Mouse (Mus musculus) MEL (cell line): ENCODE results near the gene Nat14. TPM values are rescaled to one million over a fixed set of nuclear protein-coding genes. Genes with fewer than 3 reads are reported as not detected.

Experiments used
- DNase-seq: peaks from one replicate; pipeline ENCODE4 v3.0.0; 2011; ENCODE audit warnings: low read depth, low spot score
- H3K27ac ChIP-seq: 2 replicates; pipeline ENCODE4 v1.5.1; 2012; ENCODE audit warnings: low read depth, mild to moderate bottlenecking, control low read depth, low read length, moderate library complexity; ENCODE audit not compliant: control insufficient read depth
- H3K27me3 ChIP-seq, 2 experiments: fragments of 150-350 bp in 1 of 2; sonication (generic) in 1 of 2; 2 replicates each; pipeline ENCODE4 v1.6.1; 2012; ENCODE audit warnings: low read length in 2 of 2, mild to moderate bottlenecking in 2 of 2, improper control_type of control experiment in 1 of 2, moderate library complexity in 1 of 2; ENCODE audit not compliant: insufficient read depth in 2 of 2, control insufficient read depth in 1 of 2
- H3K36me3 ChIP-seq, 2 experiments: 2 replicates each; pipeline ENCODE4 v1.6.1; 2012 to 2014; ENCODE audit warnings: low read length in 2 of 2, improper control_type of control experiment in 1 of 2, inconsistent platforms in 1 of 2, mild to moderate bottlenecking in 1 of 2; ENCODE audit not compliant: insufficient read depth in 2 of 2, control insufficient read depth in 1 of 2
- H3K4me1 ChIP-seq, 2 experiments: fragments of 150-350 bp in 1 of 2; sonication (generic) in 1 of 2; 2 replicates each; pipeline ENCODE4 v1.6.1; 2012; ENCODE audit warnings: low read length in 2 of 2, improper control_type of control experiment in 1 of 2, mild to moderate bottlenecking in 1 of 2; ENCODE audit not compliant: insufficient read depth in 2 of 2, control insufficient read depth in 1 of 2
- H3K4me3 ChIP-seq, 2 experiments: fragments of 150-350 bp in 1 of 2; sonication (generic) in 1 of 2; 2 replicates each; pipeline ENCODE4 v1.5.1; 2012; ENCODE audit warnings: low read depth in 2 of 2, low read length in 2 of 2, mild to moderate bottlenecking in 2 of 2, moderate library complexity in 2 of 2, control low read depth in 1 of 2, improper control_type of control experiment in 1 of 2; ENCODE audit not compliant: control insufficient read depth in 1 of 2, insufficient read depth in 1 of 2
- H3K79me2 ChIP-seq: 2 replicates; pipeline ENCODE4 v1.6.1; 2012; ENCODE audit warnings: mild to moderate bottlenecking, low read length, moderate library complexity; ENCODE audit not compliant: control insufficient read depth, poor library complexity, insufficient read depth
- H3K9ac ChIP-seq: 2 replicates; pipeline ENCODE4 v1.6.1; 2012; ENCODE audit warnings: low read depth, mild to moderate bottlenecking, control low read depth, low read length, moderate library complexity; ENCODE audit not compliant: control insufficient read depth, poor library complexity, severe bottlenecking
- H3K9me3 ChIP-seq: fragments of 150-350 bp; sonication (generic); replicated peaks from 2 replicates; pipeline ENCODE4 v1.6.1; 2012; ENCODE audit warnings: mild to moderate bottlenecking, low read length, improper control_type of control experiment, moderate library complexity; ENCODE audit not compliant: insufficient read depth
- BHLHE40 ChIP-seq: IDR thresholded peaks from 2 replicates; pipeline ENCODE4 v1.6.1; 2012; ENCODE audit warnings: low read depth, mild to moderate bottlenecking, inconsistent platforms, low read length, improper control_type of control experiment, borderline replicate concordance
- CHD1 ChIP-seq: IDR thresholded peaks from 2 replicates; pipeline ENCODE4 v1.6.1; 2012; ENCODE audit warnings: low read depth, mild to moderate bottlenecking, inconsistent platforms, low read length, improper control_type of control experiment
- E2F4 ChIP-seq: IDR thresholded peaks from 2 replicates; pipeline ENCODE4 v1.6.1; 2011; ENCODE audit warnings: low read depth, low read length, improper control_type of control experiment, borderline replicate concordance
- EP300 ChIP-seq, 2 experiments: IDR thresholded peaks; 2 replicates each; pipeline ENCODE4 v1.6.1; 2011; ENCODE audit warnings: improper control_type of control experiment in 2 of 2, low read length in 2 of 2, low read depth in 1 of 2, mild to moderate bottlenecking in 1 of 2
- ETS1 ChIP-seq: IDR thresholded peaks from 2 replicates; pipeline ENCODE4 v1.6.1; 2012; ENCODE audit warnings: low read depth, mild to moderate bottlenecking, inconsistent platforms, low read length, improper control_type of control experiment, moderate library complexity
- GABPA ChIP-seq: IDR thresholded peaks from 2 replicates; pipeline ENCODE4 v1.6.1; 2012; ENCODE audit warnings: low read depth, mild to moderate bottlenecking, inconsistent platforms, low read length, improper control_type of control experiment, moderate library complexity
- HCFC1 ChIP-seq: IDR thresholded peaks from 2 replicates; pipeline ENCODE4 v1.6.1; 2012; ENCODE audit warnings: low read depth, mild to moderate bottlenecking, inconsistent platforms, low read length, improper control_type of control experiment, moderate library complexity
- KAT2A ChIP-seq: conservative IDR thresholded peaks from 2 replicates; pipeline ENCODE4 v1.6.1; 2012; ENCODE audit warnings: low read depth, low read length, improper control_type of control experiment, inconsistent platforms
- MAFK ChIP-seq: IDR thresholded peaks from 2 replicates; pipeline ENCODE4 v1.6.1; 2011; ENCODE audit warnings: low read depth, mild to moderate bottlenecking, low read length, improper control_type of control experiment, borderline replicate concordance
- MAX ChIP-seq: IDR thresholded peaks from 2 replicates; pipeline ENCODE4 v1.6.1; 2011; ENCODE audit warnings: low read length, improper control_type of control experiment
- MXI1 ChIP-seq: IDR thresholded peaks from 2 replicates; pipeline ENCODE4 v1.6.1; 2011; ENCODE audit warnings: mild to moderate bottlenecking, low read depth, low read length, improper control_type of control experiment
- MYB ChIP-seq: IDR thresholded peaks from 2 replicates; pipeline ENCODE4 v1.6.1; 2011; ENCODE audit warnings: mild to moderate bottlenecking, low read depth, low read length, improper control_type of control experiment
- NELFE ChIP-seq: IDR thresholded peaks from 2 replicates; pipeline ENCODE4 v1.6.1; 2011; ENCODE audit warnings: low read depth, low read length, improper control_type of control experiment
- POLR2AphosphoS2 ChIP-seq: IDR thresholded peaks from 2 replicates; pipeline ENCODE4 v1.6.1; 2011; ENCODE audit warnings: low read length, improper control_type of control experiment
- POLR2AphosphoS5 ChIP-seq: IDR thresholded peaks from 2 replicates; pipeline ENCODE4 v1.6.1; 2012; ENCODE audit warnings: low read depth, borderline replicate concordance, mild to moderate bottlenecking, inconsistent platforms, low read length, moderate library complexity, mixed read lengths
- RAD21 ChIP-seq: IDR thresholded peaks from 2 replicates; pipeline ENCODE4 v1.6.1; 2011; ENCODE audit warnings: mild to moderate bottlenecking, low read depth, low read length, improper control_type of control experiment
- RCOR1 ChIP-seq: IDR thresholded peaks from 2 replicates; pipeline ENCODE4 v1.6.1; 2012; ENCODE audit warnings: low read depth, mild to moderate bottlenecking, inconsistent platforms, low read length, improper control_type of control experiment
- SMC3 ChIP-seq: IDR thresholded peaks from 2 replicates; pipeline ENCODE4 v1.6.1; 2011; ENCODE audit warnings: low read depth, low read length, improper control_type of control experiment
- TAL1 ChIP-seq: IDR thresholded peaks from 2 replicates; pipeline ENCODE4 v1.6.1; 2012; ENCODE audit warnings: mild to moderate bottlenecking, inconsistent platforms, low read length, moderate library complexity, mixed read lengths
- TBP ChIP-seq: IDR thresholded peaks from 2 replicates; pipeline ENCODE4 v1.8.0; 2011; ENCODE audit warnings: low read depth, low read length, improper control_type of control experiment
- UBTF ChIP-seq: IDR thresholded peaks from 2 replicates; pipeline ENCODE4 v1.6.1; 2012; ENCODE audit warnings: low read depth, mild to moderate bottlenecking, inconsistent platforms, low read length, improper control_type of control experiment, moderate library complexity, borderline replicate concordance; ENCODE audit not compliant: insufficient read depth
- ZMIZ1 ChIP-seq: IDR thresholded peaks from 2 replicates; pipeline ENCODE4 v1.6.1; 2012; ENCODE audit warnings: low read depth, mild to moderate bottlenecking, inconsistent platforms, low read length, improper control_type of control experiment, moderate library complexity
- polyA plus RNA-seq, 2 experiments: library from polyadenylated mRNA; stranded (reverse) in 1 of 2; unstranded in 1 of 2; fragments of >175 nt in 1 of 2; fragments of >200 nt in 1 of 2; gene quantifications; 2 replicates each; pipeline versions ENCODE4 v1.2.1 to v1.2.4; 2012; ENCODE audit warnings: low replicate concordance in 2 of 2, low read depth in 1 of 2; ENCODE audit not compliant: insufficient read length in 2 of 2, insufficient read depth in 1 of 2, missing spikeins in 1 of 2
- total RNA-seq: library from RNA; depleted of rRNA; stranded (reverse); fragments of 300-350 nt; gene quantifications from 2 replicates; pipeline ENCODE4 v1.2.3, GENCODE M21; 2012

Nat14 gene
- total and polyA plus RNA-seq, 3 experiments: 0.81 to 1.9 TPM; not detected in 1

DNA sequence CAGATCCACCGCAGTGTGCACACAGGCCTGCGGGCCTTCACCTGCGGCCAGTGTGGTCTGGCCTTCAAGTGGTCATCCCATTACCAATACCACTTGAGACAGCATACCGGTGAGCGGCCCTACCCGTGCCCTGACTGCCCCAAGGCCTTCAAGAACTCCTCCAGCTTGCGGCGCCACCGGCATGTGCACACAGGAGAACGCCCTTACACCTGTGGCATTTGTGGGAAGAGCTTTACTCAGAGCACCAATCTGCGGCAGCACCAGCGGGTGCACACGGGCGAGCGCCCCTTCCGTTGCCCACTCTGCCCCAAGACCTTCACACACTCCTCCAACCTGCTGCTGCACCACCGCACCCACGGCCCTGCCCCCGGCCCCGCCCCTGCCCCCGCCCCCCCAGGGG is 2.7 kb upstream of the Nat14 start:
- Histone ChIP-seq H3K79me2 (peaks cover 6% of the 10 kb centered on the region), H3K9me3 (no peaks in the 10 kb centered on the region), H3K4me1 (0 out of 4 replicates have a peak, but pooled peaks cover 0 to 3% of the 10 kb centered on the region in 2 experiments), H3K27me3 (no peaks in the 10 kb centered on the region), H3K36me3 (peaks cover 0 to 4% of the 10 kb centered on the region in 2 experiments; a peak in 2 of 4 replicates), H3K9ac (no peak overlapping the region), H3K4me3 (no peak overlapping the region), H3K27ac (no peak overlapping the region)
- TF ChIP-seq GABPA (no peak), MAFK (no peak), ZMIZ1 (no peak), CHD1 (no peak), TBP (no peak), KAT2A (no peak), E2F4 (no peak), POLR2AphosphoS2 (no peak), RAD21 (no peak), MXI1 (no peak), UBTF (no peak), SMC3 (no peak), MYB (no peak), POLR2AphosphoS5 (no peak)
- no peak for DNase-seq

DNA sequence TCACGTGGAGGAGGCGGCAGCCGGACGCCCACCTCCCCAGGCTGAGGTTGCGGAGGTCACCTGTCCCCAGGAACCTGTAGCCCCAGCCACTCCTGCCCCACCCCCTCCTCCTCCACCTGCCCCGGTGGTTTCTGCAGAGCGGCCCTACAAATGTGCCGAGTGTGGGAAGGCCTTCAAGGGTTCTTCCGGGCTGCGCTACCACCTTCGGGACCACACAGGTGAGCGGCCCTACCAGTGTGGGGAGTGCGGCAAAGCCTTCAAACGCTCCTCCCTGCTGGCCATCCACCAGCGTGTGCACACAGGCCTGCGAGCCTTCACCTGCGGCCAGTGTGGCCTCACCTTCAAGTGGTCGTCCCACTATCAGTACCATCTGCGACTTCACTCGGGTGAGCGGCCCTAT is 1.9 kb upstream of the Nat14 start:
- peaks cover 0 to 4% of the 10 kb centered on the region in 2 experiments; a peak in 2 of 4 replicates for H3K36me3 ChIP-seq
- TF ChIP-seq SMC3: no peak
- TF ChIP-seq BHLHE40: no peak
- TF ChIP-seq MAX: no peak
- no peak for TF ChIP-seq ETS1
- no peak for TF ChIP-seq EP300 (IDR thresholded peaks at IDR 0.05; ENCODE audit: low read depth in 1 of 2, low read length in 2 of 2)
- TF ChIP-seq NELFE: no peak
- no peak for TF ChIP-seq RCOR1
- TF ChIP-seq TAL1: no peak
- TF ChIP-seq POLR2AphosphoS2: no peak
- TF ChIP-seq HCFC1: no peak
- H3K79me2 ChIP-seq: peaks cover 6% of the 10 kb centered on the region
- no peaks in the 10 kb centered on the region for H3K27me3 ChIP-seq
- no peaks in the 10 kb centered on the region for H3K4me1 ChIP-seq
- H3K9ac ChIP-seq: no peak overlapping the region
- H3K4me3 ChIP-seq: no peak overlapping the region
- no peak for DNase-seq
- H3K9me3 ChIP-seq: no peaks in the 10 kb centered on the region
- no peak overlapping the region for H3K27ac ChIP-seq
